Mouse (Mus musculus): ENCODE data around the gene Phgr1. TPM values are rescaled to one million over a fixed set of nuclear protein-coding genes. Genes with fewer than 3 reads are reported as not detected.

Phgr1 gene
- polyA plus RNA-seq, 1 experiment from 2014 or later, result not detected

DNA sequence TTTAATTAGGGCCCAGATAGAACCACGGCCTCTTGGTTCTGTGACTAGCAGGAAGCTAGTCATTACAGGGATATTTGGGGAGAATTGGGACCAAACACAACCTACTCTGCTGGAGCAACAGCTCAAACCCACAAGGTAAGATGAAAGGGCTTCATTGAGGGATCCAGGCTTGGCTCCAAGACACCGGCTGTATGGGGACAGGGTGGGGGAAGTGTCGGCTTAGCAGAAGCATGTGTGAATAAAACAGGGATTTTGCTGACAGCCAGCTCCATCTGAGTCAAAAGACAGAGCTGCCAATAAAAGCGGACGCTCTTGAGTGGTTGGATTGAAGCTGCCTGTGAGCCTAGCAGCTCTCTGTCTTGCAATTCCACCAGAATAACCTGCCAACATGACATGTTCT, 39.2 kb upstream of the Phgr1 start:
- whole genome bisulfite sequencing (ENCODE audit: insufficient replicate concordance), result 67% methylated on average over 5 of the region's 5 CpGs
- no peak overlapping the region for H3K27ac ChIP-seq (replicated peaks)
- H3K9ac ChIP-seq, result no peak overlapping the region
- H3K9me3 ChIP-seq (replicated peaks), result no peaks in the 10 kb centered on the region
- ATAC-seq (ENCODE audit: insufficient read depth), result no peak
- H3K27me3 ChIP-seq, result peaks cover 36% of the 10 kb centered on the region
- H3K4me1 ChIP-seq (replicated peaks), result peaks cover 13% of the 10 kb centered on the region; the same call in 1 of the 2 replicates
- no peak overlapping the region for H3K4me2 ChIP-seq
- no peak overlapping the region for H3K4me3 ChIP-seq (replicated peaks)
- H3K36me3 ChIP-seq (replicated peaks), result no peaks in the 10 kb centered on the region

- WGBS (ENCODE audit: insufficient replicate concordance), result 16% methylated on average over 3 of the region's 3 CpGs
- Histone ChIP-seq H3K4me1 (replicated peaks) (peaks cover 16% of the 10 kb centered on the region), H3K4me2 (no peak overlapping the region), H3K9me3 (replicated peaks) (no peaks in the 10 kb centered on the region), H3K27ac (replicated peaks) (no peak overlapping the region), H3K27me3 (peaks cover 45% of the 10 kb centered on the region), H3K9ac (no peak overlapping the region), H3K4me3 (replicated peaks) (no peak overlapping the region), H3K36me3 (replicated peaks) (no peaks in the 10 kb centered on the region)
- no peak for ATAC-seq (ENCODE audit: insufficient read depth)
These were observed 32.2 kb upstream of the Phgr1 start for GRCm38 (mm10) chr2:118740341-118740740.

DNA sequence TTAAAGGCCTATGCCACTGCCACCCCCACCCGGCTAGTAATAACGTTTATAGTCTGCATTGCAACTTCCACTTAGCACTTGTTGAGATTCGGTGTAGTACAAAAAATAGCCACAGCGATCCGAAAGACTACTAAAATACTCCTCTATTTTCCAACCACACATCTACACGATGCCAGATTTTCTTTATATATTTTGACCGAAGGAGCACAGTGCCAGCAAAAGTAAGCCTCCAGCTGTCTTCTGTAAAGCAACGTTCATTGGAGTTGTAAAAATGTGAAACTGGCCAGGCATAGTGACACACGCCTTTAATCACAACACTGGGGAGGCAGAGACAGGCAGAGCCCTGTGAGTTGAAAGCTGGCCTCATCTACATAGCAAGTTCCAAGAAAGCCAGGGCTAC, 31.4 kb upstream of the Phgr1 start:
- Histone ChIP-seq H3K4me3 (replicated peaks) (no peak overlapping the region), H3K9me3 (replicated peaks) (no peaks in the 10 kb centered on the region), H3K4me2 (no peak overlapping the region), H3K36me3 (replicated peaks) (no peaks in the 10 kb centered on the region), H3K9ac (no peak overlapping the region), H3K27ac (replicated peaks) (no peak overlapping the region), H3K4me1 (replicated peaks) (peaks cover 20% of the 10 kb centered on the region), H3K27me3 (peaks cover 45% of the 10 kb centered on the region)
- 54% methylated on average over 9 of the region's 9 CpGs for WGBS (ENCODE audit: insufficient replicate concordance)
- ATAC-seq (ENCODE audit: insufficient read depth), result no peak

DNA sequence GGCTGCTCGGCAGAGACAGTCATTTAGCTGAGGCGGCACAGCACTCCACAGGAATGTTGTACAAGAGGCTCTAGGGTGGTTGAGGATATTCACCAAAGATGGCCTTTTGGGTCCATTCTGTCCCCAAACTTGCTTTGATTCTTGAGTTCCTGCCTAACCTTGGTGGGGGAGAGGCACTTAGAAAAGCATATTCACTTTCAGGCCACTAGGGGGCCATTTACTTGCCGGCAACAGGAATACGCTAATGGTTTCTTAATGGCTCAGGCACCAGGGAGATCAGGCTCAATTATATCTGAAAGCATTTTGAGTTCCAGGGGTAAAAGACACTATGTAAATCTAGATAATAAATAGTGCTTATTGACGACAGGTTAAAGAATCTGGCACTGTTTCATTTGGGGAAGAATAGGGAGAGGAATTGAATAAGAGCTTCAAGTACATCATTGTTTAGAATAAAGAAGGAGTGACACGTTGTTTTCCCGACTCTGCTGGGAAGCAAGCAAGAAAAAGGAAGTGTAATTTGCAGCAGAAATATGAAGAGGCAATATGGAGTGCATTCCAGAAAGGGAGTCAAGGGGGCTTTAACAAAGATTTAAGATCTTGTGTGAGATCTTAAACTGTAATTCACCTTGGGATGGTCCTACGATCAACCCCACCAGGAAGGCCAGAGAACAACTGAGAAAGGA, 29.2 kb upstream of the Phgr1 start:
- 24% methylated on average over 8 of the region's 8 CpGs for WGBS (ENCODE audit: insufficient replicate concordance)
- ATAC-seq (ENCODE audit: insufficient read depth), result no peak

DNA sequence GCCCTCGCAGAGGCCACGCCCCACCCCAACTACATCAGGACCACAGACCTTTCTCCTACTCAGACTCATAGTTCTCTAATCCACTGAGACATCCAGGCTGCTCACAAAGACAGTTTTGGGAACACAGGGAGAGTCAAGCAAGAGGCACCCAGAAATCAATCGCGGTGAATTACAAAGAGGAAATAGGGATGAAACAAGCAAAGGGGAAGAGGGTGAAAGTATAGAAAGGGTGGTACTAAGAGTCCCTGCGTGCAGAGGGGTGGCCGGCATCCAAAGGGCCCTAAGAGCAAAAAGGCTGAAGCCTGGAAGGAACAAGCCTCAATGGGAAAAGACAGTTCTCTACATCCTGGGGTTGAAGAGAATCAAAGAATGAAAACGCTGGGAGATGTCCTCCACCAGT, 27.9 kb upstream of the Phgr1 start:
- Histone ChIP-seq H3K36me3 (replicated peaks) (peaks cover 18% of the 10 kb centered on the region), H3K27me3 (peaks cover 39% of the 10 kb centered on the region), H3K4me2 (peak overlapping the region; percentile 100), H3K9ac (peak overlapping the region; percentile 92; the same call in 1 of the 2 replicates), H3K4me1 (replicated peaks) (peaks cover 51% of the 10 kb centered on the region), H3K27ac (replicated peaks) (no peak overlapping the region), H3K9me3 (replicated peaks) (no peaks in the 10 kb centered on the region), H3K4me3 (replicated peaks) (peak overlapping the region; percentile 94)
- no peak for ATAC-seq (ENCODE audit: insufficient read depth)
- WGBS (ENCODE audit: insufficient replicate concordance), result 13% methylated on average over 7 of the region's 7 CpGs

More for the DNA sequence above, 29.2 kb upstream of the Phgr1 start:
- Histone ChIP-seq H3K4me3 (replicated peaks) (no peak overlapping the region), H3K27ac (replicated peaks) (no peak overlapping the region), H3K9ac (no peak overlapping the region), H3K36me3 (replicated peaks) (0 out of 2 replicates have a peak, but pooled peaks cover 6% of the 10 kb centered on the region), H3K4me2 (no peak overlapping the region), H3K4me1 (replicated peaks) (peaks cover 41% of the 10 kb centered on the region), H3K27me3 (peaks cover 45% of the 10 kb centered on the region), H3K9me3 (replicated peaks) (no peaks in the 10 kb centered on the region)

GRCm38 (mm10) chr2:118745232-118745884, 27.2 kb upstream of the Phgr1 start, which contains the start of gene Inafm2:
TSS of gene Inafm2 (plus strand) at chr2:118745758.
- WGBS (ENCODE audit: insufficient replicate concordance), result 1% methylated on average over 56 of the region's 57 CpGs
- peak within 1 kb of the TSS; percentile 68 for H3K27ac ChIP-seq (replicated peaks)
- H3K9me3 ChIP-seq (replicated peaks), result no peaks in the 10 kb centered on the region
- ATAC-seq (ENCODE audit: insufficient read depth), result peak; percentile 86
- H3K27me3 ChIP-seq, result peaks cover 36% of the 10 kb centered on the region
- H3K4me1 ChIP-seq (replicated peaks), result peaks cover 57% of the 10 kb centered on the region
- peaks cover 21% of the 10 kb centered on the region for H3K36me3 ChIP-seq (replicated peaks)
- H3K4me3 ChIP-seq (replicated peaks), result peak within 1 kb of the TSS; percentile 94
- peak within 1 kb of the TSS; percentile 100 for H3K4me2 ChIP-seq
- H3K9ac ChIP-seq, result peak within 1 kb of the TSS; percentile 92

- under 1% methylated on average over 113 of the region's 113 CpGs for WGBS (ENCODE audit: insufficient replicate concordance)
These were observed 26.4 kb upstream of the Phgr1 start for GRCm38 (mm10) chr2:118745915-118746901.

DNA sequence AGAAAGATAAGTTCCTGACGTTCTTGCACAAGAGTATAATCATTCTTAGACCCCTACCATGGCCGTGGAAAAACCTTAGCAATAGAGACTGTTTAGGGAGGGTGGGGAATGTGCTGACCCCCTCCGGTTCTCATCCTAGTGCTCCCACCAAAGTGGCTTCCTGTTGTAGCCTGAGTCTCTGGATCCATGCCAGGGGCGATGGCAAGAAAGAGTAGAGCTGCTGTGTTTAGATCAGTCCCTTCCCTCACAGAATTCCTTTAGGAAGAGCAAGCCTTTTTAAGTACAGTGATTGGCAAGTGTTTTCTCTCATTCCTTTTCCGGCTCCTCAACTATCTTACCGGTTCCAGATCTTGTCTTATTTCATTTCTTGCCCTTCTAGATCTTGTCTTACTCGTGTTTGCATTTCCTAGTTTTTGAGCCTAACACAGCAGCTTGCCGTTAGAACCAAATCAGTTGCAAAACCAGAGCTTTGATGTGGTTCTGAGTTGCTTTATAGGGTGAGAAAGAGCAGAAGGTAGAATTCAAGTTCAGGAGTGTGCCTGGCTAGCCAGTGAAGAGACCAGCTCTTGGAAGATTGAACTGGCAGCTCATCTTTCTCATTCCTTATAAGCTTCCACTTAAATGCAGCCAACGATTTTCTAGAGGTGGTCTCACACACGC, 25.1 kb upstream of the Phgr1 start:
- ATAC-seq (ENCODE audit: insufficient read depth), result no peak
- Histone ChIP-seq H3K27me3 (peaks cover 23% of the 10 kb centered on the region), H3K27ac (replicated peaks) (peak overlapping the region; percentile 9; the same call in 1 of the 2 replicates), H3K4me3 (replicated peaks) (peak overlapping the region; percentile 94), H3K36me3 (replicated peaks) (peaks cover 21% of the 10 kb centered on the region), H3K9ac (peak overlapping the region; percentile 92; the same call in 1 of the 2 replicates), H3K9me3 (replicated peaks) (no peaks in the 10 kb centered on the region), H3K4me1 (replicated peaks) (peaks cover 76% of the 10 kb centered on the region), H3K4me2 (peak overlapping the region; percentile 100)
- 33% methylated on average over 10 of the region's 10 CpGs for WGBS (ENCODE audit: insufficient replicate concordance)

More at GRCm38 (mm10) chr2:118745915-118746901, 26.4 kb upstream of the Phgr1 start:
- ATAC-seq (ENCODE audit: insufficient read depth), result peak; percentile 51
- Histone ChIP-seq H3K4me3 (replicated peaks) (peak overlapping the region; percentile 94), H3K4me1 (replicated peaks) (peaks cover 64% of the 10 kb centered on the region), H3K4me2 (peak overlapping the region; percentile 100), H3K9me3 (replicated peaks) (no peaks in the 10 kb centered on the region), H3K9ac (peak overlapping the region; percentile 92), H3K36me3 (replicated peaks) (peaks cover 21% of the 10 kb centered on the region), H3K27me3 (peaks cover 32% of the 10 kb centered on the region), H3K27ac (replicated peaks) (peak overlapping the region; percentile 68)

- H3K4me3 ChIP-seq (replicated peaks), result no peak overlapping the region
- H3K4me2 ChIP-seq, result no peak overlapping the region
- 69% methylated on average over 10 of the region's 10 CpGs for WGBS (ENCODE audit: insufficient replicate concordance)
- no peak for ATAC-seq (ENCODE audit: insufficient read depth)
- peaks cover 7% of the 10 kb centered on the region for H3K27me3 ChIP-seq
- no peak overlapping the region for H3K9ac ChIP-seq
- peaks cover 81% of the 10 kb centered on the region for H3K4me1 ChIP-seq (replicated peaks)
- H3K27ac ChIP-seq (replicated peaks), result no peak overlapping the region
- peaks cover 21% of the 10 kb centered on the region for H3K36me3 ChIP-seq (replicated peaks)
- no peaks in the 10 kb centered on the region for H3K9me3 ChIP-seq (replicated peaks)
These were observed 23.2 kb upstream of the Phgr1 start for GRCm38 (mm10) chr2:118749341-118749884.

GRCm38 (mm10) chr2:118750476-118750875, 22.1 kb upstream of the Phgr1 start:
- Histone ChIP-seq H3K4me1 (replicated peaks) (peaks cover 70% of the 10 kb centered on the region), H3K36me3 (replicated peaks) (peaks cover 21% of the 10 kb centered on the region), H3K27me3 (0 out of 2 replicates have a peak, but pooled peaks cover 5% of the 10 kb centered on the region), H3K4me2 (no peak overlapping the region), H3K27ac (replicated peaks) (0 out of 2 replicates have a peak overlapping the region, but pooled peaks have one; percentile 0), H3K4me3 (replicated peaks) (no peak overlapping the region), H3K9ac (no peak overlapping the region), H3K9me3 (replicated peaks) (no peaks in the 10 kb centered on the region)
- ATAC-seq (ENCODE audit: insufficient read depth), result no peak
- WGBS (ENCODE audit: insufficient replicate concordance), result 60% methylated on average over 8 of the region's 8 CpGs

All from liver, embryonic 15.5 days (tissue).